Mouse (Mus musculus) liver, embryonic 16.5 days (tissue): ENCODE measurements around the gene Gm10188. TPM values are rescaled to one million over a fixed set of nuclear protein-coding genes. Genes with fewer than 3 reads are reported as not detected.
A peak's percentile ranks its signal among the peaks of the same experiment; 100 is the strongest.

ENCODE experiments used
- ATAC-seq: fragments of 200-750 bp; cut with Nextera tagmentation; 2 replicates; pipeline ENCODE4 v1.8.0; 2017; ENCODE audit warnings: low read depth, mild to moderate bottlenecking, moderate number of reproducible peaks, moderate library complexity
- H3K27ac ChIP-seq: fragments of 300-500 bp; sonication (generic); 2 replicates; pipeline ENCODE4 v1.5.1; 2014; ENCODE audit warnings: mild to moderate bottlenecking, low read length
- H3K27me3 ChIP-seq: fragments of 300-500 bp; sonication (generic); 2 replicates; pipeline ENCODE4 v1.6.1; 2014; ENCODE audit warnings: low read depth, low read length, mixed read lengths; ENCODE audit not compliant: control insufficient read depth, insufficient read depth
- H3K36me3 ChIP-seq: fragments of 300-500 bp; sonication (generic); 2 replicates; pipeline ENCODE4 v1.6.1; 2014; ENCODE audit warnings: mild to moderate bottlenecking; ENCODE audit not compliant: control insufficient read depth, insufficient read depth
- H3K4me1 ChIP-seq: fragments of 300-500 bp; sonication (generic); 2 replicates; pipeline ENCODE4 v1.6.1; 2014; ENCODE audit warnings: low read depth, low read length, mixed read lengths; ENCODE audit not compliant: control insufficient read depth
- H3K4me2 ChIP-seq: fragments of 300-500 bp; sonication (generic); 2 replicates; pipeline ENCODE4 v1.6.1; 2014; ENCODE audit warnings: low read depth, low read length, mixed read lengths
- H3K4me3 ChIP-seq: fragments of 300-500 bp; sonication (generic); 2 replicates; pipeline ENCODE4 v1.5.1; 2014; ENCODE audit warnings: low read depth, mild to moderate bottlenecking, low read length
- H3K9ac ChIP-seq: fragments of 300-500 bp; sonication (generic); 2 replicates; pipeline ENCODE4 v1.6.1; 2014; ENCODE audit warnings: low read depth, low read length
- H3K9me3 ChIP-seq: fragments of 300-500 bp; sonication (generic); replicated peaks from 2 replicates; pipeline ENCODE4 v1.6.1; 2016; ENCODE audit warnings: low read length; ENCODE audit not compliant: control insufficient read depth
- WGBS: fragments of 180-500 bp; shearing (Covaris S2); extraction: QIAGEN DNeasy Blood & Tissue Kit; methylation state at CpG from one replicate; pipeline ENCODE4 v1.1.7; 2014; ENCODE audit not compliant: insufficient replicate concordance; 5-methylcytosine and 5-hydroxymethylcytosine counted together
- polyA plus RNA-seq: library from polyadenylated mRNA; unstranded; fragments of >200 nt; fragmentation: Nextera tagmentation; extraction: Ambion mirVana; gene quantifications from 2 replicates; pipeline ENCODE4 v1.2.1, GENCODE M21; 2015

Gene Gm10188
- polyA plus RNA-seq, 1 experiment from 2014 or later, result not detected

DNA sequence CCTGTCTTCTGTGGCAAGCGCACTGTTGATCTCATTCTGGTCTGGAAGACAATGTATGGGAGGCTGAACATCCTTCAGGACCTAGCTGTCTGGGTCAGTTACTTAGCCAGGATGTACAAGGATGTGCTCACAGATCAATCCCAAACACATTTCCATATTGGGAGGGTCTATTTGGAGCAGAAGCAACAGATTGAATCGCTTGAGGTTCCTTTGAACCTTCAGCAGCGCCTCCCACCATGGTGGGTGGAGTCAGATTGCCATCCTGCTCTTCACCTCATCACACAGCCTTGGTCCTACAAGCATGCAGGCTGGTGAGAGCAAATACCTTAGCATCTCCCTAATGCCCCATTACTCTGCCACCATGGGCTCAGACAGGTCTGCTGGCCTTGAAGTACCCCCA is 35.8 kb downstream of the Gm10188 start:
- Histone ChIP-seq H3K27ac (no peak overlapping the region), H3K9ac (no peak overlapping the region), H3K27me3 (peaks cover 75% of the 10 kb centered on the region), H3K4me2 (no peak overlapping the region), H3K4me1 (peaks cover 4% of the 10 kb centered on the region), H3K4me3 (no peak overlapping the region), H3K9me3 (no peaks in the 10 kb centered on the region), H3K36me3 (no peaks in the 10 kb centered on the region)
- ATAC-seq, result no peak
- 43% methylated on average over 3 of the region's 3 CpGs for WGBS

DNA sequence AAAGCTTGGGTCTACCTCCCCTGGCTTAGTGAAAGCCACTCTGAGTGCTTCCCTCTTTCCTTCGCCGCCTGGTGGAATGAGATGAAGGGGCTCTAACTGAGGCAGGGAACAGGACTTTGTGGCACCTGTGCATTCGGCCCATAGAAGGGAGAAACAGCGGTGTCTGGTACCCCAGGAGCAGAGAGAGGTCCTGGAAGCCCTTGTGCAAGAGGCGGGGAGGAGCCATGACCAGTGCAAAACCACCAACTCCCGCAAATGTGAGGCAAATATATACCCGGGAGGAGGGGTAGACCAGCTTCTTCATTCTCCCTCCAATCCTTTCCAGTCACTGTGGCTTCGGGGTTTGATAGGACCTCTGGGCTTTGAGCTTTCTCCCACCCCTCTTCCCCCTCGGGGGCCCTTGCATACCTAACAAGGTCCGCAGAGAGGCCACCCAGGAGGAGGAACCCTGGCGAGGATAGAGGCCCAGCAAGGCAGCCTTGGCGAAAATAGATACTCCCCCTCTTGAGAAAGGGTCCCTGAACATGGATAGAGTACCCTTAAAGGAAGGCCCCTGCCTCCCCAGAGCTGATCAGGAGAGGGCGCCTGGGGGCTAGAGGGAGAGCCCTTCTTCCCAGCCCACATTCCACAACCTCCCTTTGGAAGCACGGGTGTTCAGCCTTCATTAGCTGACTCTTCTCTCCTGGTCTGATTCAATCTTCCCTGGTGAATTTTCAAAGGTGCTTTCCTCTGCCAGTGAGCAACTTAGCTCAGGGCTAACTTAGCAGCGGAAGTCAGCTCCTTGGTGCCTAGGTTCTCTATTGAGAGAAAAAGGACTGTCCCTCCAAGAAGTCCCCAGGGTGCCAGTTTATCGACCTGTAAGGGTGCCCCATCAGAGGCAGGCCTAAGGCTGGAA is 37.5 kb downstream of the Gm10188 start:
- H3K36me3 ChIP-seq, result no peaks in the 10 kb centered on the region
- no peak for ATAC-seq
- peaks cover 77% of the 10 kb centered on the region for H3K27me3 ChIP-seq
- no peaks in the 10 kb centered on the region for H3K9me3 ChIP-seq
- H3K4me3 ChIP-seq, result no peak overlapping the region
- H3K9ac ChIP-seq, result no peak overlapping the region
- no peak overlapping the region for H3K27ac ChIP-seq
- peaks cover 4% of the 10 kb centered on the region for H3K4me1 ChIP-seq
- H3K4me2 ChIP-seq, result no peak overlapping the region
- WGBS, result 12% methylated on average over 16 of the region's 16 CpGs

DNA sequence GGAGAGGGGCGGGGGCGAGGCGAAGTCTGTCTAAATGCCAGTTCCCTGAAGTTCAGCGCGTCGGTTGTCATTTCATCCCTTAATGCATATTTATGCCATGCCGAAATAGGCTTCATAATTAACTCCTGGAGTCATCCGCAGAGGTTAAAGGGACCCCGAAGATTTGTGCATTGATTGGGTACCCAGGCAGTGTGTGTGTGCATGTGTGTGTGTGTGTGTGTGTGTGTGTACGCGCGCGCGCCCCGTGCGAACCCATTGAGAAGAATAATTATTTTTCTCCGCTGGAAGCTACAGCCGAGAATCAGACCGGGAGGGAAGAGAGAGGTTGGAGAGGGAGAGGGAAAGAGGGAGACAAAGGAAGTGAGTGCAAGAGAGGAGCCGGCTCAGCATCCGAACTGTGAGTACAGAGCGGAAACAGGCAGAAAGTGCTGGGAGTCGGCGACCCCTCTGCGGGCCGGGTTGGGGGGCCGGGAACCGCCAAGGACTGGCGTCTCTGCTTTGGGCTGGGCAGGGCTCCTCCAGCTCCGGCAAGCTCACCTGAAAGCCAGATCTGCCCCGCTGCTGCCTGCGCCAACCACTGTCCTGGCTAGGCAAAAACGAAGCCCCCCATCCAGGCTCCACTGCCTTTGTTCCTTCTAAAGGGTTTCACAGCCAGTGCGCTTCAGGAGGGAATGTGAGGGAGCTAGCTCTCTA is 38.3 kb downstream of the Gm10188 start, which contains the start of the genes Lemd1 and AC124108.1:
Gene Lemd1 (plus strand): TSS at position 339 of the 693 bp plus-strand sequence.
Gene AC124108.1 (plus strand): TSS at position 365 of the 693 bp plus-strand sequence.
- Histone ChIP-seq H3K27ac (no peak within 1 kb of the TSS), H3K9ac (no peak within 1 kb of the TSS), H3K4me1 (peaks cover 4% of the 10 kb centered on the region), H3K36me3 (no peaks in the 10 kb centered on the region), H3K4me2 (peak within 1 kb of the TSS; percentile 63), H3K27me3 (peaks cover 81% of the 10 kb centered on the region), H3K9me3 (no peaks in the 10 kb centered on the region), H3K4me3 (peak within 1 kb of the TSS; percentile 50)
- no peak for ATAC-seq
- WGBS, result 3% methylated on average over 34 of the region's 34 CpGs

DNA sequence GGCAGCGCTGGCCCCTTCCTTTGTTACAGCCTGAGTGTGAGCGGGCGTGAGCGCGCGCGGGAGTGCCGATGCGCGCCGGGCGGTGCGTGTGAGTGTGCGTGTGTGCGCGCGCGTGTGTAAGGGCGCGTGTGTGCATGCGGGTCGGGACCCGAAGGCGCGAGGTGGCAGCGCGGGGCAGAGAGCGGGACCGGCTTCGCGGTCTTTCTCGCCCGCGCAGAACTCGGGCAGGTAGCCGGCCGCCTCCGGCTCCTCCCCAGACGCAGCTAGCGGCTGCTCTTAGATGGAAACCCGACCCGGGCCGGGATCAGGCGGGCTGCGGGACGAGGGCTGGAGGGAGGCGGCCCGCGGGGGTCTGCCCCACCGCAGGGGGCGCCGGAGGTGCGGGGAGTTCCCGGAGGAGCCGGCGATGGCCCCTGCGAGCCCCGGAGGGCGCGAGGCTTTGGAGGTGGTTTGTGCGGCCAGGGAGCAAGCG is 38.9 kb downstream of the Gm10188 start:
- no peak for ATAC-seq
- peak overlapping the region; percentile 50 for H3K4me3 ChIP-seq
- H3K27ac ChIP-seq, result no peak overlapping the region
- H3K4me1 ChIP-seq, result peaks cover 4% of the 10 kb centered on the region
- H3K9me3 ChIP-seq, result no peaks in the 10 kb centered on the region
- 1% methylated on average over 54 of the region's 62 CpGs for WGBS
- no peaks in the 10 kb centered on the region for H3K36me3 ChIP-seq
- no peak overlapping the region for H3K9ac ChIP-seq
- H3K4me2 ChIP-seq, result peak overlapping the region; percentile 63
- H3K27me3 ChIP-seq, result peaks cover 81% of the 10 kb centered on the region

DNA sequence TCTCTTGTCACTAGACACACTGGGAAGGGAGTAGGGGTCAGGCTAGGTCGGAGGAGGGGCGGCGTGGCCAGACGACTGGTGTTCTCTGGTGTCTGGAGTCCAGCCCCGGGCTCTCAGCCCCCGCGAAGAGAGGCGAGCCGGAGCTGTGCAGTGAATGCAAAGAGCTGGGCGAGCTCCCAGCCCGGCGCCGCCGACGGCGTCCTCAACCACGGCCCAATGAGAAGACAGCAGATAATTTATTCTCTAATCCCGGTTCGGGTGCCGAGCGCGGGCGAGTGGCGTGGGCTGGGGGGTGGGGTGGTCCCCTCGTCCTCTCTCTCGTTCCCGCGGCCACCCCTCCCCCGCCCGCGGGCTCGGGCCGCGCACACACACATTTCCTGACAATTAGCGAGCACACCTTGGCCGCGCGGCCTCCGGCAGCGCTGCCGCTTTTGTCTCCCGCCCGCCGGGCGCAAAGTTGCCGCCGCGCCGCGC is 39.5 kb downstream of the Gm10188 start:
- H3K4me3 ChIP-seq, result peak overlapping the region; percentile 50
- no peak overlapping the region for H3K27ac ChIP-seq
- no peaks in the 10 kb centered on the region for H3K36me3 ChIP-seq
- WGBS, result 1% methylated on average over 42 of the region's 50 CpGs
- peaks cover 4% of the 10 kb centered on the region for H3K4me1 ChIP-seq
- no peaks in the 10 kb centered on the region for H3K9me3 ChIP-seq
- peak overlapping the region; percentile 63 for H3K4me2 ChIP-seq
- H3K27me3 ChIP-seq, result peaks cover 75% of the 10 kb centered on the region
- no peak for ATAC-seq
- no peak overlapping the region for H3K9ac ChIP-seq

DNA sequence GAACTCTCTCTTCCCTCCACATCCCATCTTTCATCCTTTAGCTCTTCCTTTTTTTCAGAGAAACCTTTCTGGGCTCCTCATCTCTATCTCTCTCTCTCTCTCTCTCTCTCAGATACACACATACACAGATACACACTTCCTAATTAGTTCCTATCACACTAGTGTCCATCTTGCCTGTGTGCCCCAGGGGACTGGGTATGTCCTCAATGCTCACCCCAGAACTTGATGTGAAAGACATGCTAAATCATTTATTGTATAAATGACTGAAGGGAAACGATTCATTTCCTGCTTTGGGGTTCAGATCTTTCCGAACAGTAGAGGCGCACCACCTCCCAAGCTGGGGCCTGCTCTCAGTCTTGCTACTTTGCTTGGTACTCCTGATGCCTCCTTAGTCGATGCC is 40.3 kb downstream of the Gm10188 start:
- no peaks in the 10 kb centered on the region for H3K9me3 ChIP-seq
- H3K4me1 ChIP-seq, result peaks cover 4% of the 10 kb centered on the region
- H3K4me3 ChIP-seq, result no peak overlapping the region
- ATAC-seq, result no peak
- peaks cover 74% of the 10 kb centered on the region for H3K27me3 ChIP-seq
- WGBS, result 22% methylated on average over 4 of the region's 4 CpGs
- no peak overlapping the region for H3K9ac ChIP-seq
- no peak overlapping the region for H3K27ac ChIP-seq
- no peaks in the 10 kb centered on the region for H3K36me3 ChIP-seq
- no peak overlapping the region for H3K4me2 ChIP-seq

DNA sequence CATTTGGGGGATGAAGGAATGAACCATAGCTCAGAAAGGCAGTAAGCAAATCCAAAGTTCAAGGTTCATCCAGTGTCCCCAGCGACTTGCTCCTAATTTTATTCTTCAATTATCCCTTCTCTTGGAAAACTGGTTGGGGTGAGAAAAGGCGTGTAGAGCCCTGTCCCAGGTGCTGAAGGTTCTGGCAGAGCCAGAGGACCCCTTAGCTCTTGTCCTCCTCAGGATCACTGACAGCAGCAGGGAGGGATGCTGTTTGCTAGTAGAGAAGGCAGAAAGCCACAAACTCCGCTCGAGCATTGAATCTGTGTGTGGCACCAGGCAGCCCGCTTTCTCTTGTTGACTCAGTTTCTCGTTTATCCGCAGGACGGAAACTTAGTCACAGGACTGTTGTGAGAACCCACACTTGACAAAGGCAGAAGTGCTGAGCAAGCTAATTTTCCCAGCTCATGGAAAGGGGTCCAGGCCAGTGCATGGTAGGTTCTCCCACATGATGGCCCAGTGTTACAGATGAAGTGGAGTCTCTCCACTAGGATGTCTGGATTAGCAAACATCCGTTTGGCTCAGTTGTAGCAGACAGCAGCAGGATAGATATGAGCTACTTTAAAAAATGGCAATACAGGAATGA is 41.0 kb downstream of the Gm10188 start:
- no peak for ATAC-seq
- no peaks in the 10 kb centered on the region for H3K36me3 ChIP-seq
- H3K4me1 ChIP-seq, result peaks cover 4% of the 10 kb centered on the region
- H3K9me3 ChIP-seq, result no peaks in the 10 kb centered on the region
- H3K27ac ChIP-seq, result no peak overlapping the region
- 28% methylated on average over 9 of the region's 9 CpGs for WGBS
- no peak overlapping the region for H3K9ac ChIP-seq
- no peak overlapping the region for H3K4me2 ChIP-seq
- no peak overlapping the region for H3K4me3 ChIP-seq
- peaks cover 67% of the 10 kb centered on the region for H3K27me3 ChIP-seq

DNA sequence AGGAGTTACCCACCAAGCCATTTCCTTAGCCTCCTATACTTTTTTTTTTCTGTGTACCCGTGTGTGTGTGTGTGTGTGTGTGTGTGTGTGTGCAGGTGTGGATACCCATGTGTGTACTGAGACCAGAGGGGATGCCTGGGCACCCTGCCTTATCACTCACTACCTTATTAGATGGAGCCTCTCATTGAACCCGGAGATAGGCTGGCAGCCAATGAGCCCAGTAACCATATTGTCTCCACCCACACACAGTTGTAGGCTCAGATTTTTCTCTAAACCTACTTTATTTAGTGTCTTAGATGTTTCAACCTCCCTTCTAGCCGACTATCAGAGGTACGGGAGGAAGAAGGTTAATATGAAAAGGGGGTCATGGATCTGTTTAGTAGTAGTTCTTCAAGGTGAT is 43.3 kb downstream of the Gm10188 start:
- 50% methylated on average over 4 of the region's 4 CpGs for WGBS
- Histone ChIP-seq H3K27me3 (peaks cover 48% of the 10 kb centered on the region), H3K9ac (no peak overlapping the region), H3K4me2 (no peak overlapping the region), H3K9me3 (no peaks in the 10 kb centered on the region), H3K36me3 (no peaks in the 10 kb centered on the region), H3K4me1 (peaks cover 4% of the 10 kb centered on the region), H3K4me3 (no peak overlapping the region), H3K27ac (no peak overlapping the region)
- no peak for ATAC-seq
